Mouse (Mus musculus): ENCODE data around the gene Ttc37. TPM values are rescaled to one million over a fixed set of nuclear protein-coding genes. Genes with fewer than 3 reads are reported as not detected.
A peak's percentile ranks its signal among the peaks of the same experiment; 100 is the strongest.

Ttc37 gene
- polyA plus RNA-seq, 1 experiment from 2014 or later, result 3.4 TPM

DNA sequence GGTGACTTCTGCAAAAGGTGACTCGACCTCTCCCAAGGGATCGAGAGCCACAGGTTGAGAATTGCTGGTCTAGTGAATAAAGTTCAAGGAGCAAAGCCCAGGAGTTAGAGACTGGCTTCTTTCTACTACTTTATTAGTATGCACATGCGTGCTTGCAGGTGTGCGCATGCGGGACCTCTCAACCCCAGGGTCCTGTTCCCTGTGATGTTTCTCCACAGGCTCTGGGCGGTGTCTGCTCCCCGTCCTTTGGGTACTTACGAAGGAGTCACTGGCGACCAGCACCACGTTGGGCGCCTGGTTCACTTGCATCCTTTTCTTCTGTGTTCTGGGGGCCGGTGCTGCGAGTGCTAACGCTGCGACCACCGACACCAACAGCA lies 430 bp upstream of the Ttc37 start:
- WGBS (ENCODE audit: insufficient replicate concordance), result 3% methylated on average over 16 of the region's 16 CpGs
- H3K9me3 ChIP-seq (ENCODE audit: low read length), result no peaks in the 10 kb centered on the region
- H3K4me2 ChIP-seq (ENCODE audit: low read depth, low read length), result peak overlapping the region; percentile 81
- no peaks in the 10 kb centered on the region for H3K27me3 ChIP-seq (ENCODE audit: insufficient read depth, low read length)
- peak overlapping the region; percentile 88 for H3K27ac ChIP-seq (ENCODE audit: low read depth)
- H3K4me3 ChIP-seq (ENCODE audit: low read depth, low read length), result peak overlapping the region; percentile 73
- H3K4me1 ChIP-seq (ENCODE audit: insufficient read depth), result peaks cover 3% of the 10 kb centered on the region; the same call in 1 of the 2 replicates
- TF ChIP-seq CTCF (IDR thresholded peaks at IDR 0.05; ENCODE audit: low read depth) (no peak), EP300 (IDR thresholded peaks at IDR 0.05; ENCODE audit: low read depth) (no peak)
- peak overlapping the region; percentile 62 for H3K9ac ChIP-seq (replicated peaks)
- no peak for DNase-seq
- 0 out of 2 replicates have a peak, but pooled peaks cover 2% of the 10 kb centered on the region for H3K36me3 ChIP-seq (replicated peaks; ENCODE audit: insufficient read depth, low read length)
- ATAC-seq, result peak; percentile 77

DNA sequence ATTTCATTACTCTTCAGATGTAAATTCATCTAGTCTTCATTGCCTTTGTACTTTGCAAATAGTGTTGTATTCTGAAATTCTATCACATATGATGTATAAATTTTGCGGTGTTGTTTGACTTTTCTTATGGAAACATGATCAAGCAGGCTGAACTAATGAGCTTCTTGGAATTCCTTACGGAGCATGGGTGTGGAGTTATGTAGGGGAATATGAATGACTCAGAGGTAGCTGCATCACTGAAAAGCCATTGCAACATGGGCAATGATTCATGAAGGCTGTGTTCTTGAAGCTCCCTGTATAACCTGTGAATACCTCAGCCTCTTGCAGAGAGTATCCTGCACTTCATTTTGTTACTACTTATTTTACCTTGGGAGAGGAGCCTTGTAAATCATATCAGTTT lies 3.5 kb downstream of the Ttc37 start:
- DNase-seq (no peak), ATAC-seq (no peak)
- Histone ChIP-seq H3K36me3 (replicated peaks; ENCODE audit: insufficient read depth, low read length) (peaks cover 2% of the 10 kb centered on the region; the same call in 1 of the 2 replicates), H3K4me1 (ENCODE audit: insufficient read depth) (peaks cover 3% of the 10 kb centered on the region; the same call in 1 of the 2 replicates), H3K4me2 (ENCODE audit: low read depth, low read length) (no peak overlapping the region), H3K4me3 (ENCODE audit: low read depth, low read length) (no peak overlapping the region), H3K27me3 (ENCODE audit: insufficient read depth, low read length) (no peaks in the 10 kb centered on the region), H3K9me3 (ENCODE audit: low read length) (no peaks in the 10 kb centered on the region), H3K27ac (ENCODE audit: low read depth) (no peak overlapping the region), H3K9ac (replicated peaks) (no peak overlapping the region)
- no peak for TF ChIP-seq CTCF (IDR thresholded peaks at IDR 0.05; ENCODE audit: low read depth)
- no peak for TF ChIP-seq EP300 (IDR thresholded peaks at IDR 0.05; ENCODE audit: low read depth)
- WGBS (ENCODE audit: insufficient replicate concordance), result 84% methylated on average over 2 of the region's 2 CpGs

DNA sequence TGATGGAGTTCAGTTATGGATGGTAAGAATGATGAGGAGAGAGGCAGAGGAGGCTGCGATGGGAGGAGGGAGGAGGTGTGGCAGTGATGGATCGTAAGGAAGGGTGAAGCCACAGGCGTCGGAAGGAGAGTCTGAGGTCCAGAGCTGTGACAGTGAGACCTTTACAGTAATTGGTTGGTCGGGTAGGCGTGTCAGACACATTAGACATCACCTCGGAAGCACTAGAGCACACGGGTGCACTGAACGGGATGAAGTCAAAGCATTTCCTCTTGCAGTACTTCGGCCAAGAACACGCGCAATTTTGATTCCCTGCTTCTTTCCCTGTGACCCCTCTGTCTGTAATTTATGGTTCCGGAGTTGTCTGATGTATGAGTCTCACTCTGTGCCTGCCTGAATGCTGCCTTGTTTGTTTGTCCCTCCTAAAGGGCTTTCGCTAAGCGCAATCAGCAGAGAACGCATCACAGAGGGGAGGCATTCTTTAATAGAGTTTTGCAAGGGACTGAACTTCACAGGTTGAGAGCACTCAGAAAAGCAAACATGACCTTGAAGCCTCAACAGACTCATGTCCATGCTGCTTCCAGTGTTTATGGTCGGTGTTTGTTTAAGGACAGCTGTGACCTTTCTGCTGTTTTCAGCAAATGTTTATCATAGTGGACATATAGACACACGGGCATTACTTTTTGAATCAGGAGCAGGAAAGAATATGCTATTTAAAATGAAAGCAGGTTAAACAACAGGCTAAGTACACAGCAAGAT lies 10.7 kb downstream of the Ttc37 start:
- Histone ChIP-seq H3K36me3 (replicated peaks; ENCODE audit: insufficient read depth, low read length) (peaks cover 8% of the 10 kb centered on the region), H3K9me3 (ENCODE audit: low read length) (no peaks in the 10 kb centered on the region), H3K4me1 (ENCODE audit: insufficient read depth) (no peaks in the 10 kb centered on the region), H3K4me2 (ENCODE audit: low read depth, low read length) (no peak overlapping the region), H3K9ac (replicated peaks) (peak overlapping the region; percentile 22; the same call in 1 of the 2 replicates), H3K27ac (ENCODE audit: low read depth) (peak overlapping the region; percentile 91), H3K4me3 (ENCODE audit: low read depth, low read length) (no peak overlapping the region), H3K27me3 (ENCODE audit: insufficient read depth, low read length) (no peaks in the 10 kb centered on the region)
- WGBS (ENCODE audit: insufficient replicate concordance), result 68% methylated on average over 18 of the region's 18 CpGs
- peak; percentile 97 for ATAC-seq
- peak; percentile 26 for DNase-seq
- TF ChIP-seq CTCF (IDR thresholded peaks at IDR 0.05; ENCODE audit: low read depth) (no peak), EP300 (IDR thresholded peaks at IDR 0.05; ENCODE audit: low read depth) (no peak)

DNA sequence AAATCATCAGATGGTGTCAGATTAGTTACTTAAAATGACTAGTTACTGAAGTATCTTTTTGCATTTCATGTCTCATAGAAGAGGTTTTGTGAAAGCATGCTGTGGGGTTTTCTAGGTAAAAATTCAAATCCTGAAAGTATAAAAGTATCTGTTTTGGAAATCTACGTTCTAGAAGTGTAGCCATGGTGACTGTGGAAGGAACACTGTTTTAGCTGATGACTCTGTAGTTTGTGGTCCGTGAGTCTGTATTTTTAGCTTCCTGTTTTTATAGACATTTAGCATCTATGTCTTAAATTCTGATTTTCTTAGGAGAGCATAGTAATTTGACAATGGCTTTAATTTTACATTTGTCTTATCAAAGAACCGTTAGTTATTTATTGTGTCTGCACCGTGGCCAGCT lies 30.3 kb downstream of the Ttc37 start:
- TF ChIP-seq EP300 (IDR thresholded peaks at IDR 0.05; ENCODE audit: low read depth), result no peak
- no peak for TF ChIP-seq CTCF (IDR thresholded peaks at IDR 0.05; ENCODE audit: low read depth)
- Histone ChIP-seq H3K4me2 (ENCODE audit: low read depth, low read length) (no peak overlapping the region), H3K36me3 (replicated peaks; ENCODE audit: insufficient read depth, low read length) (peaks cover 63% of the 10 kb centered on the region), H3K9me3 (ENCODE audit: low read length) (no peaks in the 10 kb centered on the region), H3K4me3 (ENCODE audit: low read depth, low read length) (no peak overlapping the region), H3K27me3 (ENCODE audit: insufficient read depth, low read length) (no peaks in the 10 kb centered on the region), H3K4me1 (ENCODE audit: insufficient read depth) (no peaks in the 10 kb centered on the region), H3K27ac (ENCODE audit: low read depth) (no peak overlapping the region), H3K9ac (replicated peaks) (no peak overlapping the region)
- ATAC-seq, result no peak
- no peak for DNase-seq
- WGBS (ENCODE audit: insufficient replicate concordance), result 82% methylated on average over 4 of the region's 4 CpGs

DNA sequence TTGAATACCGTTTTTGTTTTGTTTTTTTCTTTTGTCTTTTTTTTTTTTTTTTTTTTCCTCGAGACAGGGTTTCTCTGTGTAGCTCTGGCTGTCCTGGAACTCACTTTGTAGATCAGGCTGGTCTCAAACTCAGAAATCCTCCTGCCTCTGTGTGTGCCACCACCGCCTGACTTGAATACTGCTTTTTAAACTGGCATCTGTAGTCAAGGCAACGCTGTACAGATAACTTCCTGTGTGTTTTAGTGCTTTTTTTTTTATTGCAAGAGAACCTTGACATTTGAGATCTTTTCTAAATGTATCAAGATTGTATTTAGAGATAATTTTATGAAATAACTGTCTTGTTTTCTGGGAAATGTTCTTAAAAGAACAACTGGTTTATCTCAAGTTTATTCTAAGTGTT lies 33.9 kb downstream of the Ttc37 start:
- Histone ChIP-seq H3K27ac (ENCODE audit: low read depth) (no peak overlapping the region), H3K4me3 (ENCODE audit: low read depth, low read length) (no peak overlapping the region), H3K9ac (replicated peaks) (no peak overlapping the region), H3K36me3 (replicated peaks; ENCODE audit: insufficient read depth, low read length) (peaks cover 64% of the 10 kb centered on the region), H3K4me1 (ENCODE audit: insufficient read depth) (no peaks in the 10 kb centered on the region), H3K27me3 (ENCODE audit: insufficient read depth, low read length) (no peaks in the 10 kb centered on the region), H3K4me2 (ENCODE audit: low read depth, low read length) (no peak overlapping the region), H3K9me3 (ENCODE audit: low read length) (no peaks in the 10 kb centered on the region)
- ATAC-seq, result no peak
- WGBS (ENCODE audit: insufficient replicate concordance), result 74% methylated on average over 4 of the region's 4 CpGs
- no peak for TF ChIP-seq CTCF (IDR thresholded peaks at IDR 0.05; ENCODE audit: low read depth)
- no peak for TF ChIP-seq EP300 (IDR thresholded peaks at IDR 0.05; ENCODE audit: low read depth)
- no peak for DNase-seq

DNA sequence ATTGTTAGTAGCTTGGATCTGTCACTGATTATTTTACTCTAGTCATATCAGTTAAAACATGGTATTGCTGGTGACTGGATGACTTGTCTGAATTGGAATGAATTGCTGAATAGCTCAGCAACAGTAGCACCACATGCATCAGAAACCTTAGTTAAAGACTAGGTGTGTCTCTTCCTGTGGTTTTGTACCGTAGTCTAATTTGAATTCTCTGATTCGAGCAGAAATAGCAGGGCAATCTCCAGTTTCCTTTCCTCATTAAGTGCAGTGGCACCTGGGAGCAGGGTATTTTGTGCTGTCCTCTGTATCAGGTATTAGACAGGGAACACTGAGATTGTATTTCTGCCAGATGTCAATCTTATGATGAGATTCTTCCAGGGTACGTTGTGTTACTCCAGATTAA lies 40.3 kb downstream of the Ttc37 start:
- no peaks in the 10 kb centered on the region for H3K9me3 ChIP-seq (ENCODE audit: low read length)
- H3K27ac ChIP-seq (ENCODE audit: low read depth), result no peak overlapping the region
- H3K36me3 ChIP-seq (replicated peaks; ENCODE audit: insufficient read depth, low read length), result peaks cover 33% of the 10 kb centered on the region
- H3K4me3 ChIP-seq (ENCODE audit: low read depth, low read length), result no peak overlapping the region
- H3K4me2 ChIP-seq (ENCODE audit: low read depth, low read length), result no peak overlapping the region
- no peak overlapping the region for H3K9ac ChIP-seq (replicated peaks)
- H3K4me1 ChIP-seq (ENCODE audit: insufficient read depth), result no peaks in the 10 kb centered on the region
- TF ChIP-seq EP300 (IDR thresholded peaks at IDR 0.05; ENCODE audit: low read depth) (no peak), CTCF (IDR thresholded peaks at IDR 0.05; ENCODE audit: low read depth) (no peak)
- WGBS (ENCODE audit: insufficient replicate concordance), result 49% methylated on average over 3 of the region's 3 CpGs
- no peak for ATAC-seq
- DNase-seq, result no peak
- no peaks in the 10 kb centered on the region for H3K27me3 ChIP-seq (ENCODE audit: insufficient read depth, low read length)

All from liver, postnatal 0 days (tissue).